Mouse (Mus musculus): ENCODE data around the gene Cers6. TPM values are rescaled to one million over a fixed set of nuclear protein-coding genes. Genes with fewer than 3 reads are reported as not detected.

The Cers6 gene
- total RNA-seq, 1 experiment from 2014 or later, result 7.4 TPM

- DNase-seq, result no peak
Observed at GRCm38 (mm10) chr2:68968028-68968427, 106.8 kb downstream of the Cers6 start.

GRCm38 (mm10) chr2:68971840-68972239, 110.6 kb downstream of the Cers6 start:
- no peak for DNase-seq

GRCm38 (mm10) chr2:68973753-68974152, 112.5 kb downstream of the Cers6 start:
- no peak for DNase-seq

GRCm38 (mm10) chr2:68975286-68975685, 114.0 kb downstream of the Cers6 start:
- no peak for DNase-seq

- DNase-seq, result no peak
Observed at GRCm38 (mm10) chr2:68975780-68976179, 114.5 kb downstream of the Cers6 start.

- no peak for DNase-seq
Observed at GRCm38 (mm10) chr2:68978244-68978643, 117.0 kb downstream of the Cers6 start.

GRCm38 (mm10) chr2:68978660-68979604, 117.7 kb downstream of the Cers6 start:
- DNase-seq, result no peak

GRCm38 (mm10) chr2:68981302-68981701, 120.1 kb downstream of the Cers6 start:
- DNase-seq, result no peak

GRCm38 (mm10) chr2:68981756-68982409, 120.6 kb downstream of the Cers6 start:
- DNase-seq, result no peak

GRCm38 (mm10) chr2:68982979-68983378, 121.7 kb downstream of the Cers6 start:
- no peak for DNase-seq

- no peak for DNase-seq
Observed at GRCm38 (mm10) chr2:68983431-68983830, 122.2 kb downstream of the Cers6 start.

- no peak for DNase-seq
Observed at GRCm38 (mm10) chr2:68989117-68989516, 127.9 kb downstream of the Cers6 start.

- DNase-seq, result no peak
Observed at GRCm38 (mm10) chr2:68992629-68993028, 131.4 kb downstream of the Cers6 start.

GRCm38 (mm10) chr2:68994441-68994840, 133.2 kb downstream of the Cers6 start:
- no peak for DNase-seq

- DNase-seq, result no peak
Observed at GRCm38 (mm10) chr2:68995723-68996122, 134.5 kb downstream of the Cers6 start.

GRCm38 (mm10) chr2:68996268-68996667, 135.0 kb downstream of the Cers6 start:
- no peak for DNase-seq

- DNase-seq, result no peak
Observed at GRCm38 (mm10) chr2:69004001-69004400, 142.8 kb downstream of the Cers6 start.

- DNase-seq, result no peak
Observed at GRCm38 (mm10) chr2:69011392-69011791, 150.2 kb downstream of the Cers6 start.

GRCm38 (mm10) chr2:69011860-69012259, 150.6 kb downstream of the Cers6 start:
- no peak for DNase-seq

GRCm38 (mm10) chr2:69014241-69014640, 153.0 kb downstream of the Cers6 start:
- no peak for DNase-seq

- no peak for DNase-seq
Observed at GRCm38 (mm10) chr2:69015172-69015724, 154.0 kb downstream of the Cers6 start.

- DNase-seq, result no peak
Observed at GRCm38 (mm10) chr2:69015822-69016221, 154.6 kb downstream of the Cers6 start.

- no peak for DNase-seq
Observed at GRCm38 (mm10) chr2:69019026-69019565, 157.9 kb downstream of the Cers6 start.
